Mouse (Mus musculus): ENCODE data around the gene Sec22c. TPM values are rescaled to one million over a fixed set of nuclear protein-coding genes. Genes with fewer than 3 reads are reported as not detected.

The Sec22c gene
- total RNA-seq, 2 experiments from 2014 or later = 5.4 to 5.8 TPM

DNA sequence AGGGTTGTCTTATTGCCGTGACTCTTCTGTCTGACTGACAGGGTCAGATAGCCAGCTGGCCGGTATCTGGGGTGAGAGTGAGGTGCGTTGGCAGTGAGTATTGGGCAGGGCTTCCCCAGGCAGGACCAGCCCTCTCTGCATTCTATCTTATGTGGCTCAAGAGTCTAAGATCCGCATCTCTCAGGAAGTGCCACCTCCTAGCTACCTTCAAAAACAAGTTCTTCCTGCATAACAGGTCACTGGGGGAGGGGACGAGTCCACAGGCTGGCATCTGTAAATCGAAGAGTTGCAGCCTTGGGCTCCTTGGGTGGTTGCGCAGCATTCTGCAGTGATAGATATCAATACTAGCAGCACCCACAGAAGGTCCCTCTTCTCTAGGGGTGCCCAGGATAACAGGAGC lies 58.3 kb downstream of the Sec22c start:
- no peak for DNase-seq

DNA sequence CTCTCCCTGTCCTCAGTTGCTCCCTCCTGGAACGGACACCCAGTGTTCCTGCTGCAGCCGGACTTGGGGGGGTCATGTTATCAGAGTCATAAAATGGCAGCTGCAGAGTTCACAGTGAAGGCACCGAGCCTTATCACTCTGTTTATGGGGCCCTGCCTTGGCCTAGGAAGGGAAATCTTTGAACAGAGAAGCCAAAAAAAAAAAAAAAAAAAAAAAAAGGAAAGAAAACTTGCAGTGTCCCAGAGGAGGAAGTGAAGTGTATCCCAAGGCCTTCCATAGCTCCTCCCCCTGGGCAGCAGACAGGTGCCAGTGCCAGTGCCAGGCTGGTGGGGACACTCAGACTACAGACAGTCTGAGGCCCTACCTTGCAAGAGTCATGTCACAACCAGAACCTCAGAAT lies 60.4 kb downstream of the Sec22c start:
- DNase-seq = no peak

DNA sequence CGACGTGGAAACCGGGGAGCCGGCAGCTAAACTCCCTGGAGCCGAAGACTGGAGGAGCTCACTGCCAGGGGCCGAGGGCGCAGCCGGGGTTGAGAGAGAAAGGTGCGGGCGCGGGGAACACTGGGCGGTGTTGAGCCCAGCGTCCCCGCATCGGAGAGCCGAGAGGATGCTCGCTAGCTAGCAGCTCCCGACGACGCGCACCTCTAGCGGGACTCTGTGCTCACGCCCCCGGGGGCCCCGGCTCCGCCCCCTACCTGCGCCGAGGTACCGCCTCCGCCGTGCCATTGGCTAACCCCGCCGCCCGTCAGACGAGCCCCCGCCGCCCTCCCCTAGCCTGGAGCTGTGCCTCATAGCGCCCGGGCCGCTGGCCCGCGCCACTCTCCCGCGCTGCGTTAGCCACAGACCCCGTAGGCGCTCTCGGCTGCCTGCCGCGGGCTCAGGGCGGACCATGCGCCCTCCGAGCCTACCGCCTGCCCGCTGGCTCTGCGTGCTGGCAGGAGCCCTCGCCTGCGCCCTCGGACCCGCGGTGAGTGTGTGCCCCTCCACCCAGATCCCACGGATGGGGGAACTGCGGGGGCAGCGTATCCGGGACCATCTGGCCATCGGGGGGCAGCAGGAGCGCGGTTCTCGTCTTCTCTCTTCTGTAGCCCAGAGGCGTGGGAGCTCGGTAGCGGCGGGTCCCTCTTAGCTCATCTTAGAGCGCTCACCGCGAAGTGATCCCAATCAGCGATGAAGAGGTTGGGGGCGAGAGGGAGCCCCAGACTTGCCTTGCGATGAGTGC lies 62.7 kb downstream of the Sec22c start, which contains the start of gene Vipr1:
Vipr1 (plus strand) TSS at position 316 of the 781 bp plus-strand sequence.
- DNase-seq = peak; percentile 60

DNA sequence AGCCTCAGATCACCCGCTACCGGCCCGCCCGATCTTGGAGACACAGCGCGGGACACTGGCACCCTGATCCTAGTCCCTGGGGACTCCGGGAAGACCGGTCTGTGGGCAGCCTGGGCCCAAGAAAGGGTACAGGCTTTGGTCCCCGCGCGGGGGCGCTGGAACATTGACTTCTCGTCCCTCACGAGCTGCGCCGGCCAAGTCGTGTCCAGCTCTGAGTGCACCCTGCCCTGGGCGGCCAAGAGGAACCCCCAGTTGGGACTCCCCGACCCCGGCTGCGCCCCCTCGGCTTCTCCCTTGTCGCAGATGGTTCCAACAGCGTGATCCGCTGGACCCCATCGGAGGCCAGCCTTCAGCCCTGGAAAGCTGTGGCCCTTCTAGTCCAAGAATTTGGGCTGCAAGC lies 63.3 kb downstream of the Sec22c start, which contains the start of gene Lyzl4:
Lyzl4 (minus strand) TSS at position 96 of the 400 bp plus-strand sequence.
- peak; percentile 89 for DNase-seq

DNA sequence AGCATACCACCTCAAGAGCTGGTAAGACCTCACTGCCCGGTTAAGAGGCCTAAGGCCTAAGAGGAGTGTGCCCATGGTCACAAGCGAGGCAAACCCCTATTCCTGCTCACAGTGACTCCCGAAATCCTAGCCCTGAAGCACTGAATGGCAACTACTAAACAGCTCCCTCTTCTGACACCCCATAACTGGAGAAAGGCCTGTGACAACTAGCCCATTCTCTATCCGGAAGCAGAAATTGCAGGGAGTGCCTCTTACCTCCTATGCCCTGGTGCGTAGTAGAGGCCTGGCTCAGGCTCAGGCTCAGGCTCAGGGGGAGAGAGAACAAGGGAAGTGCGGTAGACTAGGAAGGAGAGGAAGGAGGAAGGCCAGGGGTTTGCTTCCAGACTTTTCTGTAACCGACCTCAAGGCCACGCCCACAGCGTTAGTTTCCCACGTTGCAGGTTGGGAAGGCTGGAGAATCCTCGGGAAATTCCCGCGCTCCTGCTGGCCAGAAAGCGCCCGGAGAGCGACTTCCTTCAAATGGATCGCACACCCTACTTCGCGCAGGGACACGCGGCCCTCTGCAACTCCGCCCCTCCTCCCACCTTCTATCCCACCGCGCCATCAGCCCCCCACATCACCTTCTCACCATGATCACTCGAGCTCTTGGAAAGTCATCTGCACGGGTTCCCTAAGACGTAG lies 63.9 kb downstream of the Sec22c start:
- no peak for DNase-seq

DNA sequence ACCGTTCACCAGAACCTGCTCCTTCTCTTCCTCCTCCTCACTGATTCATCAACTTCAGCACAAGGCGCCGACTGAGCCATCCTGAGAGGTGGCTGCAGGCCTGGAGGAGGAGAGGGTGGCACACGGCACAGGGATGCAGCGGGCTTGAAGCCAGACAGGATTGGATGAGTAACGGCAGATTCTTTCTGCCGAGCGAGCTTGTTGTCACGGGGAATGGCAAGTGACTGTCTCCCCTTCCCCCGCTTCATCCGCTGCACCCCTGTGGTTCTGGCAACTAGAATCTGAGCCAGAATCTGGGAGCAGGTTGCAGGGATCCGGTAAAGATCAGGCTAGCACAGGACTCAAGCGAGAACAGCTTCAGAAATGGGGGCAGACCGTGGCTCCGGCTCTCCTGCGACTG lies 65.5 kb downstream of the Sec22c start:
- DNase-seq = no peak

DNA sequence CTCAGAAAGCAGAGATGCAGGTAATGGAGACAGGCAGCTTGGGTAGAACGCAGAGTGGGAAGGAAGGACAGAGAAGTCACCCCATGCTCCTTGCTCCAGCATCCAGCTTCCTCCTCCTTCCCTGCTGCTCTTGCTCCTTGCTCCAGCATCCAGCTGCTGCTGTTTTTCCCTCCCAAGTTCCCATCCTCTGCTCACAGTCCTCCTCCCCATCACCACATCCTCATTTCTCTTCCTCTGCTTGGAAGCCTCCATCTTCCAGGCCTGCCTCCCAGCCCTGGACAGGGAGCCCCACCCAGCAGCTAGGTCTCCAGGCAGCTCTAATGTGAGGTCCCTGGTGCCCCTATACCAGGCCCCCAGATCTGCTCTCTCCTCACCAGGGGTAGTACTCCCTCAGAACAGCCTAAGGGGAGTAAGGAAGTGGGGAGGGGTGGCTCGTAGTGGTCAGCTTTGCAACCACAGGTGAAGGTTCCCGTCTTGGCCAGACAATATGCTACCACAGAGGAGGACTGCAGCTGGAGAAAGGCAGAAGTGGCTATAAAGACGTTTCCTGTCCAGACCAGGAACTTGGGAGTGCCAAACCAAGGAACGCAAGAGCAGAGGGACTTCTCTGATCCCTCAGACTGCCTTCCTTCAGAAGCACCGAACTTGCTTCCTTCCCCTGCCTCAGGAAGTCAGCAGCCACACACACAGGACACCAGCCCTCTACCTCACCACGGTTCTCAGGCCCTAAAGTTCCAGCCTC lies 69.3 kb downstream of the Sec22c start:
- DNase-seq = no peak

DNA sequence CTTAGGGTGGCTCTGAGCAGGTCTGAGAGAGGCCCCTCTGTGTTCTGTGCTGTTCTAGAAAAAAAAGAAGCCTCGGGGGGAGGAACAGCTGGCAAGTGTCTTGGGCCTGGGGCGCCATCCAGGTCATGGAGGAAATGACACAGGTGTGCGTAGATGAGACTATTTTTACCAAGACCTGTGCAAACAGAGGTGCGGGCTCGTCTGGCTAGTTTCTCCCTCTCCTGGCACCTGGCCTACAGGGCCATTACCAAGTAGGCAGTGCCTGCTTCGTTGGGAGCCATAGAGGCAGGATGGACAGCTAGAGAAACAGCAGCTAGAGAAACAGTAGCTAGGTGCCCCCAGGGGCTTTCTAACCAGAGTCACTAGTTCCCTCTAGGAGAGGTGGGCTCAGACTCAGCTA lies 72.0 kb downstream of the Sec22c start:
- no peak for DNase-seq

DNA sequence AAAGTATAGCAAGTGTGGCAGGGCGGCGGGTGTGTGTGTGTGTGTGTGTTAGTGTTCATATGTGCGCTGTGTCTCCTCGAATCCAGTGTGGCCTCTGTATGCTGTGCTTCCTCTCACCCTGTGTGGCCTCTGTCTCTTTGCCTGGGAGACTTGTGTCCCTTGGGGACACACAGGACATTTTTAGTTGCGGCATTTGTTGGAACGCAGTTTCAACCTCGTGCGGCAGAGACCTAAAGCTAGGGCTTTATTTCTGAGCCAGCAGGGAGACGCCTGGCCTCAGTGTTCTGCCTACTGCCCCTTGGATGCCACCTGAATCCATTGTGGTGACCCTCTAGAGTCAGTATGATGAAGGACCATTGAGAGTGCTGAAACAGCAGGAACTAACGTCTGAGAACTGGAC lies 72.4 kb downstream of the Sec22c start:
- DNase-seq = no peak

DNA sequence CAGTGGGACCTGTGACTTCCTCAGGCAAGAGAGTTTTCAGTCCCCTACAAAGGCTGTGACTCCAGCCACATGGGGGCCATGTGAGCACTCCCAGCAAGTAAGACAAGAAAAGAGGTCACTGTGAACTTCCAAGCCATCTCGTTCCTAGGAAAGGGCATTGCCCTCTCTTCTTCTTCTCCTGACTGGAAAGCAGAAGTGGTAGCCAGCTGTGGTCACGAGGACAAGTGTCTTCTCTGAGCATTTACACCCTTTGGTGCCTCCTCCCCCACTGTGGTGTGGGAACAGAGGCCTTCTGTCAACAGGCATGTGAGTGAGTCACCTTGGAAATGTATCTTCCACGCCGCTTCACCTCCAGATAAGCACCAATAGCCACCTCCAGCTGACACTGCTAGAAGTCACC lies 73.3 kb downstream of the Sec22c start:
- no peak for DNase-seq

DNA sequence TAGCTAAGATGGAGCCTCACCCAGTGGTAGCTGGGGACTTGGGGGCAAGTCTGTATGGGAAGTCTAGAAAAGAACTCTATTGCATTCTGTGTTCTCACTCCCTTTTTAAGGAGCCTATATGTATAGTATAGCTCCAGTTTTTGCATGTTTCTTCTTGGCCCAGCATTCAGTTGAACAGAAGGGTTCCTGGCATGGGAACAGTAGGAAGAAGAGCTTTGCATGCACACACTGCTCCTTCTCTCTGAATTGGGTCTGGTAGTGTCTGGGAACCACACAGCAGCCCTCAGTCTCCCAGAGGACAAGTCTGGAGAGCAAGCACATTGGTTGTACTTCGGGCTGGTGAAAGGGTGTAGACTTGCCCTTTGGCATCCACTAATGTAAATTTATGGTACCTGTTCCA lies 74.7 kb downstream of the Sec22c start:
- no peak for DNase-seq

Other genes starting within 250 kb of the Sec22c start
- gene Cck, start 209.8 kb downstream of the Sec22c start, total RNA-seq (2021) = under 1 TPM; 0.78 to 0.97 TPM
- gene Lyzl4, start 63.4 kb downstream of the Sec22c start, total RNA-seq (2021) = under 1 TPM in 1 of 2 experiments, not detected in 1; 0.48 TPM
- gene Vipr1, start 62.8 kb downstream of the Sec22c start, total RNA-seq (2021) = 1 to 10 TPM; 2.8 to 5.2 TPM
- 10 to 100 TPM; 51.5 to 60.9 TPM for gene Ss18l2, start 4.8 kb upstream of the Sec22c start, total RNA-seq (2021)
- gene Nktr, start 13.7 kb upstream of the Sec22c start, total RNA-seq (2021) = 10 to 100 TPM; 55.1 to 98.4 TPM
- 10 to 100 TPM; 41.2 to 50.8 TPM for gene Zfp651, start 53.8 kb upstream of the Sec22c start, total RNA-seq (2021)
- gene Klhl40, start 72.1 kb upstream of the Sec22c start, total RNA-seq (2021) = 1 to 10 TPM; 1.9 to 7.6 TPM
- 10 to 100 TPM in 1 of 2 experiments, 1 to 10 TPM in 1; 4.3 to 17.4 TPM for gene Hhatl, start 87.0 kb upstream of the Sec22c start, total RNA-seq (2021)
- gene Ccdc13, start 134.0 kb upstream of the Sec22c start, total RNA-seq (2021) = 1 to 10 TPM in 1 of 2 experiments, under 1 TPM in 1; 0.63 to 1.3 TPM
- gene Higd1a, start 152.9 kb upstream of the Sec22c start, total RNA-seq (2021) = 100 to 1,000 TPM; 111 to 113 TPM
- 1 to 10 TPM; 3.0 to 3.4 TPM for gene Ackr2, start 192.9 kb upstream of the Sec22c start, total RNA-seq (2021)
- gene Cyp8b1, start 210.8 kb upstream of the Sec22c start, total RNA-seq (2021) = 10 to 100 TPM; 16.2 to 27.8 TPM
- 1 to 10 TPM; 3.9 to 5.6 TPM for gene Fam198a, start 245.5 kb upstream of the Sec22c start, total RNA-seq (2021)

Data from adrenal gland, postnatal 10 days (tissue).